Mouse (Mus musculus): ENCODE measurements around the gene Nek11.

The Nek11 gene

GRCm38 (mm10) chr9:105309553-105310281 lies 85.6 kb downstream of the Nek11 start:
- DNase-seq, result peak; percentile 9

- DNase-seq, result no peak
Measured at GRCm38 (mm10) chr9:105306042-105306441, 89.3 kb downstream of the Nek11 start.

- DNase-seq, result no peak
Measured at GRCm38 (mm10) chr9:105302230-105302629, 93.1 kb downstream of the Nek11 start.

GRCm38 (mm10) chr9:105301396-105301795 lies 93.9 kb downstream of the Nek11 start:
- no peak for DNase-seq

- no peak for DNase-seq
Measured at GRCm38 (mm10) chr9:105300738-105301325, 94.5 kb downstream of the Nek11 start.

GRCm38 (mm10) chr9:105284670-105285069 lies 110.7 kb downstream of the Nek11 start:
- no peak for DNase-seq

- DNase-seq, result peak; percentile 2
Measured at GRCm38 (mm10) chr9:105282725-105283124, 112.6 kb downstream of the Nek11 start.

- DNase-seq, result no peak
Measured at GRCm38 (mm10) chr9:105274925-105275324, 120.4 kb downstream of the Nek11 start.

GRCm38 (mm10) chr9:105274286-105274685 lies 121.0 kb downstream of the Nek11 start:
- DNase-seq, result no peak

- peak; percentile 7 for DNase-seq
Measured at GRCm38 (mm10) chr9:105272241-105272640, 123.1 kb downstream of the Nek11 start.

- DNase-seq, result no peak
Measured at GRCm38 (mm10) chr9:105263140-105263539, 132.2 kb downstream of the Nek11 start.

- no peak for DNase-seq
Measured at GRCm38 (mm10) chr9:105257668-105258067, 137.7 kb downstream of the Nek11 start.

GRCm38 (mm10) chr9:105254076-105254475 lies 141.2 kb downstream of the Nek11 start:
- DNase-seq, result no peak

- DNase-seq, result no peak
Measured at GRCm38 (mm10) chr9:105252349-105253041, 142.8 kb downstream of the Nek11 start.

- DNase-seq, result no peak
Measured at GRCm38 (mm10) chr9:105251256-105251655, 144.1 kb downstream of the Nek11 start.

- peak; percentile 0 for DNase-seq
Measured at GRCm38 (mm10) chr9:105244024-105244423, 151.3 kb downstream of the Nek11 start.

- no peak for DNase-seq
Measured at GRCm38 (mm10) chr9:105214434-105214833, 180.9 kb downstream of the Nek11 start.

GRCm38 (mm10) chr9:105200305-105200704 lies 195.0 kb downstream of the Nek11 start:
- no peak for DNase-seq

- DNase-seq, result no peak
Measured at GRCm38 (mm10) chr9:105186725-105187124, 208.6 kb downstream of the Nek11 start.

GRCm38 (mm10) chr9:105182392-105182791 lies 212.9 kb downstream of the Nek11 start:
- no peak for DNase-seq

GRCm38 (mm10) chr9:105144992-105145391 lies 250.3 kb downstream of the Nek11 start, which contains the start of gene 1700080E11Rik:
Gene 1700080E11Rik, minus strand, starts transcription at chr9:105145092.
- no peak for DNase-seq

- no peak for DNase-seq
Measured at GRCm38 (mm10) chr9:105139204-105139603, 256.1 kb downstream of the Nek11 start.

GRCm38 (mm10) chr9:105136404-105136803 lies 258.9 kb downstream of the Nek11 start:
- DNase-seq, result no peak

GRCm38 (mm10) chr9:105134536-105134935 lies 260.8 kb downstream of the Nek11 start:
- DNase-seq, result no peak
